Mouse (Mus musculus) CH12.LX (cell line): ENCODE measurements around the gene Exosc7. TPM values are rescaled to one million over a fixed set of nuclear protein-coding genes. Genes with fewer than 3 reads are reported as not detected.

ENCODE experiments used
- DNase-seq: peaks from one replicate; pipeline ENCODE4 v3.0.0-alpha.2; 2013; ENCODE audit errors: extremely low read depth
- H3K27ac ChIP-seq: 2 replicates; pipeline ENCODE4 v1.5.1; 2012; ENCODE audit warnings: low read depth, mild to moderate bottlenecking, control low read depth, moderate library complexity; ENCODE audit not compliant: insufficient read depth
- H3K27me3 ChIP-seq: replicated peaks from 2 replicates; pipeline ENCODE3; 2012; ENCODE audit warnings: inconsistent platforms
- H3K36me3 ChIP-seq, 2 experiments: replicated peaks in 1 of 2; 2 replicates each; pipeline versions ENCODE3 to v1.6.1; 2012; ENCODE audit warnings: inconsistent platforms in 1 of 2, low read length in 1 of 2, mild to moderate bottlenecking in 1 of 2, mixed read lengths in 1 of 2, moderate library complexity in 1 of 2; ENCODE audit not compliant: control insufficient read depth in 1 of 2, insufficient read depth in 1 of 2
- H3K4me1 ChIP-seq, 2 experiments: 2 replicates each; pipeline ENCODE4 v1.6.1; 2012; ENCODE audit warnings: inconsistent platforms in 1 of 2, moderate library complexity in 1 of 2; ENCODE audit not compliant: insufficient read depth in 2 of 2, control insufficient read depth in 1 of 2
- H3K4me2 ChIP-seq: 2 replicates; pipeline ENCODE4 v1.6.1; 2012; ENCODE audit warnings: low read depth, mild to moderate bottlenecking, control low read depth; ENCODE audit not compliant: poor library complexity, insufficient read depth, severe bottlenecking
- H3K4me3 ChIP-seq, 3 experiments: fragments of 150-350 bp in 1 of 3; sonication (generic) in 1 of 3; replicated peaks in 1 of 3; 2 replicates each; pipeline versions ENCODE3 to v1.5.1; 2011 to 2012; ENCODE audit warnings: low read depth in 2 of 3, low read length in 2 of 3, mild to moderate bottlenecking in 2 of 3, moderate library complexity in 2 of 3, control low read depth in 1 of 3, improper control_type of control experiment in 1 of 3, inconsistent platforms in 1 of 3, mixed read lengths in 1 of 3; ENCODE audit not compliant: poor library complexity in 1 of 3
- H3K79me2 ChIP-seq: replicated peaks from 2 replicates; pipeline ENCODE4 v1.6.1; 2012; ENCODE audit warnings: mild to moderate bottlenecking, moderate library complexity; ENCODE audit not compliant: control insufficient read depth, poor library complexity, insufficient read depth, severe bottlenecking; ENCODE audit errors: extremely low read depth
- H3K9ac ChIP-seq: 2 replicates; pipeline ENCODE4 v1.6.1; 2012; ENCODE audit warnings: low read depth, mild to moderate bottlenecking, control low read depth, moderate library complexity; ENCODE audit not compliant: insufficient read depth
- H3K9me3 ChIP-seq: replicated peaks from 2 replicates; pipeline ENCODE3; 2012; ENCODE audit warnings: low read length, inconsistent platforms, mixed read lengths
- CHD1 ChIP-seq: IDR thresholded peaks from 2 replicates; pipeline ENCODE4 v1.6.1; 2012; ENCODE audit warnings: low read depth, low read length, improper control_type of control experiment, inconsistent platforms
- ELF1 ChIP-seq: IDR thresholded peaks from 2 replicates; pipeline ENCODE4 v1.6.1; 2014; ENCODE audit warnings: low read depth, mild to moderate bottlenecking, inconsistent platforms, low read length, improper control_type of control experiment
- HCFC1 ChIP-seq: IDR thresholded peaks from 2 replicates; pipeline ENCODE4 v1.6.1; 2012; ENCODE audit warnings: low read depth, mild to moderate bottlenecking, inconsistent platforms, low read length, improper control_type of control experiment
- IRF4 ChIP-seq: IDR thresholded peaks from 2 replicates; pipeline ENCODE4 v1.6.1; 2014; ENCODE audit warnings: low read depth, mild to moderate bottlenecking, inconsistent platforms, low read length, improper control_type of control experiment
- JUN ChIP-seq: IDR thresholded peaks from 2 replicates; pipeline ENCODE4 v1.6.1; 2011; ENCODE audit warnings: low read depth, mild to moderate bottlenecking, low read length, improper control_type of control experiment, moderate library complexity; ENCODE audit not compliant: insufficient read depth
- JUND ChIP-seq: conservative IDR thresholded peaks from 2 replicates; pipeline ENCODE4 v1.6.1; 2011; ENCODE audit warnings: low read depth, low read length, improper control_type of control experiment
- MAFK ChIP-seq: IDR thresholded peaks from 2 replicates; pipeline ENCODE4 v1.6.1; 2011; ENCODE audit warnings: low read length, improper control_type of control experiment; ENCODE audit not compliant: insufficient replicate concordance
- MAX ChIP-seq: IDR thresholded peaks from 2 replicates; pipeline ENCODE4 v1.6.1; 2011; ENCODE audit warnings: low read length, improper control_type of control experiment
- MAZ ChIP-seq: IDR thresholded peaks from 2 replicates; pipeline ENCODE4 v1.6.1; 2012; ENCODE audit warnings: low read depth, mild to moderate bottlenecking, inconsistent platforms, low read length, improper control_type of control experiment, moderate library complexity
- MEF2A ChIP-seq: IDR thresholded peaks from 2 replicates; pipeline ENCODE4 v1.6.1; 2014; ENCODE audit warnings: low read depth, mild to moderate bottlenecking, inconsistent platforms, low read length, improper control_type of control experiment, borderline replicate concordance
- MYC ChIP-seq: IDR thresholded peaks from 2 replicates; pipeline ENCODE4 v1.6.1; 2011; ENCODE audit warnings: low read depth, mild to moderate bottlenecking, improper control_type of control experiment, low read length
- PAX5 ChIP-seq: IDR thresholded peaks from 2 replicates; pipeline ENCODE4 v1.6.1; 2012; ENCODE audit warnings: low read length, inconsistent platforms, mixed read lengths
- RAD21 ChIP-seq: IDR thresholded peaks from 2 replicates; pipeline ENCODE4 v1.6.1; 2011; ENCODE audit warnings: low read depth, mild to moderate bottlenecking, low read length, improper control_type of control experiment, moderate library complexity
- RCOR1 ChIP-seq: conservative IDR thresholded peaks from 2 replicates; pipeline ENCODE4 v1.6.1; 2012; ENCODE audit warnings: low read depth, mild to moderate bottlenecking, inconsistent platforms, low read length, improper control_type of control experiment
- SIN3A ChIP-seq: IDR thresholded peaks from 2 replicates; pipeline ENCODE4 v1.6.1; 2012; ENCODE audit warnings: low read length, improper control_type of control experiment, inconsistent platforms
- SMC3 ChIP-seq: IDR thresholded peaks from 2 replicates; pipeline ENCODE4 v1.6.1; 2011; ENCODE audit warnings: low read depth, low read length, improper control_type of control experiment
- TBP ChIP-seq: conservative IDR thresholded peaks from 2 replicates; pipeline ENCODE4 v1.6.1; 2011; ENCODE audit warnings: low read depth, low read length, improper control_type of control experiment
- TCF12 ChIP-seq: IDR thresholded peaks from 2 replicates; pipeline ENCODE4 v1.6.1; 2014; ENCODE audit warnings: low read depth, mild to moderate bottlenecking, inconsistent platforms, low read length, improper control_type of control experiment
- USF1 ChIP-seq: IDR thresholded peaks from 2 replicates; pipeline ENCODE4 v1.6.1; 2014; ENCODE audit warnings: low read depth, mild to moderate bottlenecking, inconsistent platforms, low read length, improper control_type of control experiment
- ZC3H11A ChIP-seq: IDR thresholded peaks from 2 replicates; pipeline ENCODE4 v1.6.1; 2012; ENCODE audit warnings: low read depth, mild to moderate bottlenecking, inconsistent platforms, low read length, improper control_type of control experiment
- ZKSCAN1 ChIP-seq: IDR thresholded peaks from 2 replicates; pipeline ENCODE4 v1.6.1; 2012; ENCODE audit warnings: low read depth, inconsistent platforms, low read length, improper control_type of control experiment, borderline replicate concordance
- dilution Hi-C: fragments of 300-500 bp; cut with MboI; formaldehyde crosslinking; loops from 2 replicates; pipeline ENCODE4 v1.14.3; 2020; ENCODE audit warnings: low sequenced_read_pairs; ENCODE audit not compliant: extremely low pct_unique_long_range_greater_than_20kb, extremely low pct_ligation_motif_present
- in situ Hi-C: fragments of 300-500 bp; cut with MboI; formaldehyde crosslinking; loops from 3 replicates; pipeline ENCODE4 v1.14.3; 2019; ENCODE audit warnings: low sequenced_read_pairs, low pct_ligation_motif_present, low pct_unique_long_range_greater_than_20kb, mixed read lengths
- polyA plus RNA-seq: library from polyadenylated mRNA; unstranded; fragments of >175 nt; gene quantifications from 2 replicates; pipeline ENCODE4 v1.2.1, GENCODE M21; 2012; ENCODE audit warnings: low read depth; ENCODE audit not compliant: insufficient read length
- total RNA-seq, 2 experiments: library from RNA; depleted of rRNA; stranded (reverse); fragments of 300-350 nt in 1 of 2; fragments of >200 nt in 1 of 2; gene quantifications; 2 replicates each; pipeline ENCODE4 v1.2.3; 2012 to 2014

Gene Exosc7
- total and polyA plus RNA-seq, 3 experiments, result 135 to 143 (median 139) TPM

DNA sequence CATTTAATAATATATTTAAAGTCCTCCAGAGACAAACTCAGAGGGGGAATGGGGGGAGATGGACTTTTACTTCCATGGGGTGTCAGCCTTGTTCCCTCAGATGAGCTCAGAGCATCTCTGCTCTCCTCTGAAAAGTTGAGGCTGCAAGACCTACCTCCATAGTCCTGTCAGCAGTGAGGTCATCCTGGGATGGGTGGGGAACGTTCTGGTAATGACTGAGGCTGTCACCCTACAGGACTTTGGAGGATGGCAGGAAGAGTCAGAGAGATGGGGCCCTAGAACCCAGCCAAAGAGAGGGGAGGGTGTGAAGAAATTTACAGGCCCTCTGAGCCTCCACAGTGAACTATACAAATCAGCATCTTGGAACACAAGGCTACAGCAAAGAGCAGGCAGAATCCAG is 38.5 kb downstream of the Exosc7 start:
- Histone ChIP-seq H3K4me3 (no peak overlapping the region), H3K9me3 (no peaks in the 10 kb centered on the region), H3K9ac (no peak overlapping the region), H3K4me2 (no peak overlapping the region), H3K79me2 (no peaks in the 10 kb centered on the region), H3K27ac (no peak overlapping the region), H3K4me1 (0 out of 4 replicates have a peak, but pooled peaks cover 0 to 5% of the 10 kb centered on the region in 2 experiments), H3K36me3 (no peaks in the 10 kb centered on the region), H3K27me3 (no peaks in the 10 kb centered on the region)
- DNase-seq, result no peak
- in situ Hi-C loops (loop anchor here (10.0 kb wide), 1 partner anchor 303 kb away; no protein-coding TSS in a partner anchor), dilution Hi-C loops (no loop called here)
- TF ChIP-seq ZC3H11A (no peak), TCF12 (no peak), SMC3 (no peak), ZKSCAN1 (no peak)

DNA sequence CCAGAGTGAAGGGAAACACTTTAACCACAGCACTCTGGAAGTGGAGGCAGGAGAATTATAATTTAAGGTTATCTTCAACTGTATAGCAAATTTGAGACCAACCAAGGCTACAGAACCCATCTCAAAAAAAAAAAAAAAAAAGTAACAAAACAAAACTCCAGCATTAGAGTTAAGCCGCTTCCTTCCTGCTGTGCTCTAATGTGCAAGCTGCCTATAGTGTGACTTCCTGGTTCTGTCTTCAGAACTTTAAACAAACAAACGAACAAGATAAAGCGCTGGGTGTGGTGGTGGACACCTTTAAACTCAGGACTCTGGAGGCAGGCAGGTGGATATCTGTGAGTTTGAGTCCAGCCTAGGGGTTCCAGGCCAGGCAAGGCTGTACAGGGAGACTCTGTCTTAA is 39.0 kb downstream of the Exosc7 start:
- dilution Hi-C loops, result no loop called here
- DNase-seq, result no peak
- H3K4me3 ChIP-seq, result no peak overlapping the region
- H3K9me3 ChIP-seq, result no peaks in the 10 kb centered on the region
- 0 out of 4 replicates have a peak, but pooled peaks cover 0 to 5% of the 10 kb centered on the region in 2 experiments for H3K4me1 ChIP-seq
- peaks cover 0 to 3% of the 10 kb centered on the region in 2 experiments for H3K36me3 ChIP-seq
- in situ Hi-C loops, result loop anchor here (10.0 kb wide), 1 partner anchor 303 kb away; no protein-coding TSS in a partner anchor
- 0 out of 2 replicates have a peak, but pooled peaks have one; percentile 18 for TF ChIP-seq ELF1
- TF ChIP-seq JUN, result no peak
- H3K79me2 ChIP-seq, result no peaks in the 10 kb centered on the region
- H3K27ac ChIP-seq, result no peak overlapping the region
- no peak overlapping the region for H3K9ac ChIP-seq
- no peaks in the 10 kb centered on the region for H3K27me3 ChIP-seq
- H3K4me2 ChIP-seq, result no peak overlapping the region

DNA sequence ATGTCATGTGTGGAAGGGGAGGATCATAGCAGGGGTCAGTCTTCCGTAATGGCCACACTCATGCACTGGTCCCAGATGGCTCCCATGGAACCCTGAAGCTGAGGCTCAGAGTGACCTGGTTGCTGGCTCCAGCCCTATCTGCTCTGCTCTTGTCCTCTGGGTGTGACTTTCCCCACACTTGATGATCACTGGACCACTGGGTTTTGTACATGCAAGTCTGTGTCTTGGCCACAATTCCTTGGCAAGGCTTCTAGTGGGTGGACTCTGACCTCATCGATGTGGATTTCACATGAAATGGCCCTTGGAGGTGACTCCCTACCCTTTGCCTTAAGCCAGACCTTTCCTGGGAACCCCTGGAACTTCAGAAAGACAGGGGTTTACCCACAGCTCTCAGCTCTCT is 40.1 kb downstream of the Exosc7 start:
- dilution Hi-C loops, result no loop called here
- 0 out of 4 replicates have a peak, but pooled peaks cover 0 to 5% of the 10 kb centered on the region in 2 experiments for H3K4me1 ChIP-seq
- H3K9me3 ChIP-seq, result no peaks in the 10 kb centered on the region
- H3K27me3 ChIP-seq, result no peaks in the 10 kb centered on the region
- no peaks in the 10 kb centered on the region for H3K79me2 ChIP-seq
- in situ Hi-C loops, result loop anchor here (10.0 kb wide), 1 partner anchor 302 kb away; no protein-coding TSS in a partner anchor
- H3K27ac ChIP-seq, result no peak overlapping the region
- H3K36me3 ChIP-seq, result peaks cover 0 to 3% of the 10 kb centered on the region in 2 experiments
- no peak overlapping the region for H3K4me2 ChIP-seq
- TF ChIP-seq SIN3A (no peak), USF1 (no peak), MEF2A (no peak), ZC3H11A (no peak), MAFK (no peak), RAD21 (no peak), MAX (no peak), TCF12 (no peak), TBP (no peak), MYC (no peak), CHD1 (no peak), HCFC1 (no peak), MAZ (no peak), ZKSCAN1 (no peak), PAX5 (no peak), RCOR1 (no peak), JUND (no peak), IRF4 (no peak), JUN (no peak)
- no peak overlapping the region for H3K4me3 ChIP-seq
- H3K9ac ChIP-seq, result no peak overlapping the region
- DNase-seq, result no peak
